Mouse (Mus musculus): ENCODE data around the gene Cacnb2. TPM values are rescaled to one million over a fixed set of nuclear protein-coding genes. Genes with fewer than 3 reads are reported as not detected.

Cacnb2 gene
- polyA plus RNA-seq, 1 experiment from 2014 or later, result 2.8 TPM

DNA sequence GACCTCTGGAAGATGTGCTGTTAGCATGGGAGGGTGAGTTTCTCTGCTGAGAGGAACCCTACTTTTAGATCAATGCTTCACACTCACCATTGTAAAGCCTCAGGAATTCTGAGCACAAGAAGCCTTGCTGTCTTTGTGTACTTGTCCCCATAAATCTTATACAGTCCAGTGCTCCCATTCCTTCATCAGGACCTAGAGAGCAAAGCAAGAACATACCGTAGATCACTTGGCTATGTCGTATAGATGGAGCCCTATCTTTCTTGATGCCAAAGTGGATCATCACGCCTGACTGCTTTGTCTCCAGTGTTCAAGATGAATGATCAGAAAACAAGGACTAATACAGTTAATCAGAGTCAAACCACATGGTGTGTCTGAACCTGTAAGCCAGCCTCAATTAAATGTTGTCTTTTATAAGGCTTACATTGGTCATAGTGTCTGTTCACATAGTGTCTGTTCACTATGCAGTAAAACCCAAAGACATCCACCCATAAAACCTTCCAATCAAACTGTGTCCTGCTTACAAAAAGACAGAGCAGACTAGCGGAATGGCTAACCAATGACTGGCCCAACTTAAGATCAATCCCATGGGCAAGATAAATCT, 198.7 kb downstream of the Cacnb2 start:
- H3K9me3 ChIP-seq, result no peaks in the 10 kb centered on the region
- 94% methylated on average over 4 of the region's 4 CpGs for WGBS

DNA sequence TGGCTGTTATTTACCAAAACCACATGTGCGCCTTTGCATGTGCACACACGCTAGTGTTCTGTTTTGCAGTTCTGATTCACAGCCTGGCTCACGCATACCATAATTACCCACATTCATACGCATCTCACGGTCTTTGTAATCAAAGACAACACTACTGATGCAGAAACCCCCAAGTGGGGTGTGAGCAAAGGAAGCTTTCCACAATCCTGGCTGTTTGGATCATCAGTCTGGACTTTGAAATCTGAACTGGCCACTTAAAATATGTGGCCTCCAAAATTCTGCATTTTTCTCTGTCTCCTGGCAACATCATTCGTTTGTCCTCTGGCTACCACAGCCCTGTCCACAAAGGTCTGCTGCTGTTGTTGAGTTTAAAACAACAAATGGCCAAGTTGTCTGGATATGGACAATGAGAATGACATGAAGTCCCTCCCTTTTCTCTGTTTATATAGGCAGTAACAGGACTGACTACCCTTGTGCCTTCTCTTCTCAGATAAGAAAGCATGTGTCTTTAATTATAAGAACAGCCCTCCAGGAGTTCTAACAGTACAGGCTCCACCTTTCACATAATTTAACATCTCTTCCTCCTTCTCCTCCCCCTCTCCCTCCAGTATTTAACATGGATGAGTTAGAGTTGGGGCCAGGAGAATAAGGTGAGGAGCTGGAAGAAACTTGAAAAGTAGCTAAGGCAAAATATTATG, 204.9 kb downstream of the Cacnb2 start:
- 46% methylated on average over 6 of the region's 6 CpGs for WGBS

More for the DNA sequence above, 198.7 kb downstream of the Cacnb2 start:
- H3K36me3 ChIP-seq, result no peaks in the 10 kb centered on the region
- H3K4me1 ChIP-seq, result no peaks in the 10 kb centered on the region
- no peak overlapping the region for H3K9ac ChIP-seq
- no peak overlapping the region for H3K4me3 ChIP-seq
- no peak overlapping the region for H3K27ac ChIP-seq
- H3K27me3 ChIP-seq, result no peaks in the 10 kb centered on the region
- H3K4me2 ChIP-seq, result no peak overlapping the region
- ATAC-seq (ENCODE audit: insufficient number of reproducible peaks, low FRiP score, low TSS enrichment, low read depth), result no peak

DNA sequence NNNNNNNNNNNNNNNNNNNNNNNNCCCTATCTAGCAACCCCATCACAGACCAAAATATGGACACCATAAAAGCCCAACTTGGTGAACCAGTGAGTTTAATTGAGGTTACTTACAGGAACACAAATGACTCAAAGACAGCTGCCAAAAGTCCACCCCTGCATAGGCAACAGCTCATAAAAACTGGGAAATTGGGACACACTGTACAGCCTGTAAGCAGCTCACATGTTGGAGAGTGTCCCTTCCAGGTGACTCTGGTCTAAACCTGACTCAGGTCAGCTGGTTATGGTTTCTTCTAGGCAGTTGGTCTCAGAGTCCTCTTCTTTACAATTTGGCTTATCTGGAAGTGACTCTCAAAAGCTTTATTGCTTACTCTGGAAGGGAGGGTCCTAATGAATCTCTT, 212.1 kb downstream of the Cacnb2 start:
- H3K36me3 ChIP-seq, result no peaks in the 10 kb centered on the region
- H3K27me3 ChIP-seq, result no peaks in the 10 kb centered on the region
- H3K9me3 ChIP-seq, result no peaks in the 10 kb centered on the region
- no peak overlapping the region for H3K4me3 ChIP-seq
- no peak overlapping the region for H3K4me2 ChIP-seq
- no peak overlapping the region for H3K9ac ChIP-seq
- ATAC-seq (ENCODE audit: insufficient number of reproducible peaks, low FRiP score, low TSS enrichment, low read depth), result no peak
- H3K27ac ChIP-seq, result no peak overlapping the region
- H3K4me1 ChIP-seq, result no peaks in the 10 kb centered on the region

More for the DNA sequence above, 204.9 kb downstream of the Cacnb2 start:
- no peak overlapping the region for H3K4me2 ChIP-seq
- H3K4me1 ChIP-seq, result 0 out of 2 replicates have a peak, but pooled peaks cover 3% of the 10 kb centered on the region
- no peak overlapping the region for H3K27ac ChIP-seq
- no peak overlapping the region for H3K9ac ChIP-seq
- H3K27me3 ChIP-seq, result no peaks in the 10 kb centered on the region
- no peak for ATAC-seq (ENCODE audit: insufficient number of reproducible peaks, low FRiP score, low TSS enrichment, low read depth)
- no peaks in the 10 kb centered on the region for H3K36me3 ChIP-seq
- no peaks in the 10 kb centered on the region for H3K9me3 ChIP-seq
- H3K4me3 ChIP-seq, result no peak overlapping the region

DNA sequence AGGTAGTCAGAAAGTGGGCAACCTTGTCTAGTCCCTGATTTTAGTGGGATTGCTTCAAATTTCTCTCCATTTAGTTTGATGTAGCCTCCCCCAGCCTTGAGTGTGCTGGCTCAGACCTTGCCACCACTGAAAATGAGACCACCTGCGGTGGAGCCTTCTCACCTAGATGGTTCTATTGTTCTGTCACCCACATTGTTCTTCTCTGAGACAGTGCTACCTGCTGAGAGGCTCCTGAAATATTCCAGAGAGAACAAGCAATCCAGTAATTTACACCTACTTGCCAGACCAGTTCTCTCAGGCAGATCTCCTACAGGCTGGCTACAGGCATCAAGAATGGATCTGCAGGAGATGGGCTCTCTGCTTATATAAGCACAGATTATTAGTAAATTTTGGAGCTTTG, 215.8 kb downstream of the Cacnb2 start:
- no peaks in the 10 kb centered on the region for H3K27me3 ChIP-seq
- no peak overlapping the region for H3K4me2 ChIP-seq
- no peak overlapping the region for H3K9ac ChIP-seq
- H3K36me3 ChIP-seq, result no peaks in the 10 kb centered on the region
- no peaks in the 10 kb centered on the region for H3K9me3 ChIP-seq
- 40% methylated on average over 1 of the region's 1 CpGs for WGBS
- no peak overlapping the region for H3K27ac ChIP-seq
- peaks cover 3% of the 10 kb centered on the region; the same call in 1 of the 2 replicates for H3K4me1 ChIP-seq
- H3K4me3 ChIP-seq, result no peak overlapping the region
- no peak for ATAC-seq (ENCODE audit: insufficient number of reproducible peaks, low FRiP score, low TSS enrichment, low read depth)

DNA sequence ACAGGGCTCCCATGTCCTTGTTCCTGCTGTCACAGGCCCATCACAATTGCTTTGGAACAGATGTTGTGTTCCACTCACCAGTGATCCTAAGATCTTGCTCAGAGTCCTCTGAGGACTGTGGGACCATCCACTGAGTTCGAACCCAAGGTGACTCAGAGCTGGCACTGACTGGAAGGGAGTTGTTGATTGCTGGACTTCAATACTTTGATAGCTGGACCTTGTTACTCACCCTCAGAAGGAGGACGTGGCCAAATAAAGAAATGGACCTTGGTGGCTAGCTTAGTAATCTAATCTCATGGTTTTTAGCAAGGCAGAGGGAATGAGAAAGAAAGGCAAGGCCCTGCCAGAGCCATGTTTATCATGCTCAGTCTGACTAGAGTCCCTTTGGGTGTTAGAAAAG, 218.1 kb downstream of the Cacnb2 start:
- 84% methylated on average over 2 of the region's 2 CpGs for WGBS
- no peak for ATAC-seq (ENCODE audit: insufficient number of reproducible peaks, low FRiP score, low TSS enrichment, low read depth)
- H3K9me3 ChIP-seq, result no peaks in the 10 kb centered on the region
- H3K36me3 ChIP-seq, result no peaks in the 10 kb centered on the region
- H3K27ac ChIP-seq, result no peak overlapping the region
- no peak overlapping the region for H3K4me3 ChIP-seq
- H3K4me1 ChIP-seq, result peaks cover 8% of the 10 kb centered on the region; the same call in 1 of the 2 replicates
- H3K9ac ChIP-seq, result no peak overlapping the region
- no peak overlapping the region for H3K4me2 ChIP-seq
- no peaks in the 10 kb centered on the region for H3K27me3 ChIP-seq

DNA sequence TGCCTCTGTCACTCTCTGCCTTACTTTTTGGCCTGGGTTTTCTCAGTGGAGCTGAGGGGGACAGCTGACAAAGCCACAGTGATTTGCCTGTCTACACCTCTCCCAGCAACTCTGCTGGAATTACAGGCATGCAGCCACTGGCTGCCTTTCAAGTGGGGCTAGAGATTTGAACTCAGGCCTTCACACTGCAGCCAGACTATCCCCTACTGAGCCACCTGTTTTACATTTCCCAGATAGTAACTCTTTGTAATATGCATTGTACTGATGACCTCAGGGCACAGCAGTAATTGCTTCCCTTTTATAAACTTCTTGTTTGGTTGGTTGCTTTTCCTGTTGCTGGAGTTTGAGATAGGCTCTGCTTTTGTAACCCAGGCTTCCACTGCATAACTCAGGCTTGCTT, 220.2 kb downstream of the Cacnb2 start:
- H3K9ac ChIP-seq, result no peak overlapping the region
- ATAC-seq (ENCODE audit: insufficient number of reproducible peaks, low FRiP score, low TSS enrichment, low read depth), result peak; percentile 48; the same call in 1 of the 2 replicates
- H3K4me2 ChIP-seq, result no peak overlapping the region
- H3K27ac ChIP-seq, result peak overlapping the region; percentile 6; the same call in 1 of the 2 replicates
- H3K36me3 ChIP-seq, result no peaks in the 10 kb centered on the region
- H3K4me1 ChIP-seq, result peaks cover 8% of the 10 kb centered on the region; the same call in 1 of the 2 replicates
- no peaks in the 10 kb centered on the region for H3K27me3 ChIP-seq
- H3K9me3 ChIP-seq, result no peaks in the 10 kb centered on the region
- H3K4me3 ChIP-seq, result no peak overlapping the region

DNA sequence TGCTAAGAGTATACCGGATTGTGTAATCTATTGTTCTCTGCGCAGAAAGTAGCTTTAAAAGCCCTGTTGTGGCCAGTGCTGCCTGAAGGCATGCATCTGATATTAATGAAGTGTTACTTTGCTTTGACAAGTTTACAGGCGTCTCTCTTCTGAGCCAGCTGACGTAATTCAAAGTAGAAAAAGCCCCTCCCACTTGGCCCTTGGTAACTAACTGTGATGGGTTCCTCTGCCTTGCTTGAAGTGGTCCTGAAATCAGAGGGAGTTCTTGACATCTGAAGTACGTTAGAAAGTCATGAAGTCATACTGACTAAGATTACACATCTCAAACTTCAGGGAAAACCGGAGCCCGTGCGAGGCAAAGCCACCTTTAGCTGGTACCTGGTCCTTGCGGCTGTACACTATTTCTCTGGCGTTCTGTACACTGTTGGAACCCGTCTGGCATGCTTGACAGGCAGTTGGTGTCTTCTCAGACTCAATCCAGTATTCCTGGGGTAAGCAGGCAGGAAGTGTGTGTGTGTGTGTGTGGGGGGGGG, 221.0 kb downstream of the Cacnb2 start:
- Histone ChIP-seq H3K4me2 (peak overlapping the region; percentile 44), H3K27me3 (no peaks in the 10 kb centered on the region), H3K4me1 (peaks cover 8% of the 10 kb centered on the region; the same call in 1 of the 2 replicates), H3K9ac (no peak overlapping the region), H3K27ac (peak overlapping the region; percentile 67; the same call in 1 of the 2 replicates), H3K4me3 (peak overlapping the region; percentile 28), H3K9me3 (no peaks in the 10 kb centered on the region), H3K36me3 (no peaks in the 10 kb centered on the region)
- ATAC-seq (ENCODE audit: insufficient number of reproducible peaks, low FRiP score, low TSS enrichment, low read depth), result peak; percentile 63; the same call in 1 of the 2 replicates
- WGBS, result 15% methylated on average over 11 of the region's 11 CpGs

DNA sequence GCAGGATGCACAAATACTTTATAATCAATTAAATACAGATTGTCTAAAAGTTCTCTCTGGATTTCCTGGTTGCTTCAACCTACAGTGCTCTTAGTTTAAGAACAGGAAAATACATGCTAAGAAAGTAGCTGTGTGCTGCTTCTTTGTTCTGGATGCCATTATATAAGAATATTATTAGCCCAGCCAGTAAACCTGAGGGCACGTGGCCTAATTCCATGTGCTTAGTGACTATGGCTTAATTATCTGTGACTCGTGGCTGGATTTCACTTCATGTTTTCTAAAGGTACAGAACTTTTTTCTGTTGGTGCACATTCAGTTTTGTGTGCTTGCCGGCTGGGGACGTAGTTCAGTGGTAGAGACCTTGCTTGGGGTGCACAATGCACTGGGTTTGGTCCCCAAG, 222.3 kb downstream of the Cacnb2 start:
- WGBS, result 34% methylated on average over 4 of the region's 4 CpGs
- ATAC-seq (ENCODE audit: insufficient number of reproducible peaks, low FRiP score, low TSS enrichment, low read depth), result no peak
- H3K27ac ChIP-seq, result no peak overlapping the region
- no peaks in the 10 kb centered on the region for H3K36me3 ChIP-seq
- no peaks in the 10 kb centered on the region for H3K9me3 ChIP-seq
- H3K4me3 ChIP-seq, result no peak overlapping the region
- H3K4me2 ChIP-seq, result no peak overlapping the region
- H3K4me1 ChIP-seq, result peaks cover 8% of the 10 kb centered on the region; the same call in 1 of the 2 replicates
- no peak overlapping the region for H3K9ac ChIP-seq
- H3K27me3 ChIP-seq, result no peaks in the 10 kb centered on the region

DNA sequence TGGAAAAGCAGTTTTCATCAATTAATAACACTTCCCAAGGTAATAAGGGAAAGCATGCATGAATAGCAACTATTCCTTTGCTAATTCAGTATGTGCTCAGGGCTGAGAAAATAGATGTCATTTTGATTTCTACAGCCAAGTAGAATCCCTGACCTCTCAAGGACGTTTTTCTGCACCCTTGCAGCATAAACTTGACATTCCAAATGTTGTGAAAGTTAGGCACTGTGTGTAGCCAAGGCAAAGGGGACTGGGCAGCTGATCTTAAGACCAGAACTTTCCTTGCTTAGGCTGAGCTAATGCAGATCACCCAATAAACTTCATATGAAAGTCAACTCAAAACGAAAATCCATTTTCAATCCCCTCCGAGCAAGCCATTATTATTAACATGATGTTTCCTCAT, 226.6 kb downstream of the Cacnb2 start:
- Histone ChIP-seq H3K4me3 (no peak overlapping the region), H3K36me3 (no peaks in the 10 kb centered on the region), H3K27me3 (no peaks in the 10 kb centered on the region), H3K9me3 (no peaks in the 10 kb centered on the region), H3K4me1 (no peaks in the 10 kb centered on the region; the same call in 1 of the 2 replicates), H3K4me2 (no peak overlapping the region), H3K27ac (no peak overlapping the region), H3K9ac (no peak overlapping the region)
- WGBS, result 38% methylated on average over 3 of the region's 3 CpGs
- ATAC-seq (ENCODE audit: insufficient number of reproducible peaks, low FRiP score, low TSS enrichment, low read depth), result no peak

DNA sequence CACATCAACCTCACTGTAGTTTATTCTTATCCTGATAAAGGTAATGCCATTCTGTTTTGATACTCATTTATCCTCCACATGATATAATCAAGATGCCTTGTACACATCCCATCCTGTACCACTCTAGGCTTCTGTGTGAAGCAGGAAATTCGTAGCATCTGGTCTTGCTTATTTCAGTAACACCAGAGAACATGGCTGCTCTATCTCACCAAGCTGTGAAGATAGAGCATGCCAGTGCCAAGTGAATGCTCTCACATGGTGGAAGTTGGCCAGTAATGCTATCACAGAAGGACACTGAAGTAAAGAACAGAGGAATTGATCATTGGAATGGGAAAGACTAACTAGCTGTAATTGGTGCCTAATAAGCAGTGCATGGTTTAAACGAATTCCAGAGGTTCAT, 228.4 kb downstream of the Cacnb2 start:
- Histone ChIP-seq H3K9ac (no peak overlapping the region), H3K36me3 (no peaks in the 10 kb centered on the region), H3K4me3 (no peak overlapping the region), H3K4me2 (no peak overlapping the region), H3K27me3 (no peaks in the 10 kb centered on the region), H3K9me3 (no peaks in the 10 kb centered on the region), H3K27ac (no peak overlapping the region), H3K4me1 (peaks cover 6% of the 10 kb centered on the region; the same call in 1 of the 2 replicates)
- no peak for ATAC-seq (ENCODE audit: insufficient number of reproducible peaks, low FRiP score, low TSS enrichment, low read depth)
- 66% methylated on average over 2 of the region's 2 CpGs for WGBS

DNA sequence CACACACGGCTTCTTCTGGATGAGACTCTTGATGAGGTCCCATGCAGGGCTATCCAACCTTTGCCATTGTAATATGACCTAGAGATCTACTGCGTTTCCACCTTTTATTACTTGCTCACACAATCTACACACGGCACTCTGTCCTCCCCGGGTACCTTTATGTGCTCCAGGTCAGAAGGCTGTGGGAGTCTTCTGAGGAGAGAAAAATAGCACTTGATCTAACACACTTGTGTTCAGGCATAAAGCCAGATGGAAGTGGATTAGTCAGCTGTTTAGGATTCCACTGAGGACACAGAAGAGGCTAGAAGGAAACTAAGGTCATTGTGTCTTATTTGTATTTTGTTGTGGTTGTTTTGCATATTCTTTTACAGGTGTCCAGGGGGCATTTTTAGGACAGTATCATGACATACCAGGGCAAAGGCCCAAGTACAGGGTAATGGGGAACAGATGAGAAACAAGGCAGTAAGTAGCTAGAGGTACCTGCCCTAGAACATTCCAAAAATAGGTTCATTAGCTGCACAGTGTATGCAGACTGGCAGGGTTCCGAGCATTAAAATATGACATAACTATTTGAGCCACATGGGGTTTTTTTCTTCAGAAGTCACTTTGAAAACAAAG, 231.9 kb downstream of the Cacnb2 start:
- H3K27me3 ChIP-seq, result no peaks in the 10 kb centered on the region
- H3K36me3 ChIP-seq, result no peaks in the 10 kb centered on the region
- H3K9ac ChIP-seq, result no peak overlapping the region
- no peak overlapping the region for H3K4me3 ChIP-seq
- H3K27ac ChIP-seq, result no peak overlapping the region
- H3K4me1 ChIP-seq, result peaks cover 6% of the 10 kb centered on the region; the same call in 1 of the 2 replicates
- no peaks in the 10 kb centered on the region for H3K9me3 ChIP-seq
- 43% methylated on average over 5 of the region's 5 CpGs for WGBS
- ATAC-seq (ENCODE audit: insufficient number of reproducible peaks, low FRiP score, low TSS enrichment, low read depth), result no peak
- no peak overlapping the region for H3K4me2 ChIP-seq

DNA sequence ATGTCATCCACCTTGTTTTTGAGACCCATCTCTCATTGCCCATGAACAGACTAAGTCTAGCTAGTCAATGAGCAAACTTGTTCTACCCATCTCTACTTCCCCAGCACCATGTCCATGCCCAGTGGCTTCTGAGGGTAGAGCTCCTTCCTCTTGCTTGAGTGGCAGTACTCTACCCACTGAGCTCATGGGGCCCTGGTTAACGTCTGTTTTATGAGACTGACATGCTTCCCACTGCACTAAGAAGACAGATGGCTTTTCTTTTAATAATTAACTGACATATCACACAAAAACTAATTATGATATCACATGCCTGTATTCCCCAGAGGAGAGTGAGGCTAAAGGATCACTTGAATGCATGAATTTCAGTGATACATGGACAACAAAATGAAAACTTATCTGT, 238.4 kb downstream of the Cacnb2 start:
- Histone ChIP-seq H3K4me1 (no peaks in the 10 kb centered on the region), H3K36me3 (no peaks in the 10 kb centered on the region), H3K9me3 (no peaks in the 10 kb centered on the region; the same call in 1 of the 2 replicates), H3K9ac (no peak overlapping the region), H3K27me3 (no peaks in the 10 kb centered on the region), H3K4me2 (no peak overlapping the region), H3K4me3 (no peak overlapping the region), H3K27ac (no peak overlapping the region)
- 30% methylated on average over 1 of the region's 1 CpGs for WGBS
- no peak for ATAC-seq (ENCODE audit: insufficient number of reproducible peaks, low FRiP score, low TSS enrichment, low read depth)
